Mouse (Mus musculus) hindbrain, embryonic 16.5 days (tissue): ENCODE measurements at regions not wholly inside any gene's neighbourhood (a gene's known extent, or its start where the extent isn't known, plus 50 kb on each side); places are given as distances from the start of the nearest gene placed in this dataset.

ENCODE experiments used
- ATAC-seq: fragments of 200-750 bp; cut with Nextera tagmentation; 2 replicates; pipeline ENCODE4 v1.8.0; 2017; ENCODE audit warnings: moderate TSS enrichment, moderate library complexity
- H3K27ac ChIP-seq: fragments of 300-500 bp; sonication (generic); 2 replicates; pipeline ENCODE4 v1.5.1; 2014; ENCODE audit warnings: low read depth, mild to moderate bottlenecking, control low read depth, low read length, moderate library complexity
- H3K27me3 ChIP-seq: fragments of 300-500 bp; sonication (generic); replicated peaks from 2 replicates; pipeline ENCODE4 v1.6.1; 2014; ENCODE audit warnings: low read length; ENCODE audit not compliant: control insufficient read depth, insufficient read depth
- H3K36me3 ChIP-seq: fragments of 300-500 bp; sonication (generic); 2 replicates; pipeline ENCODE4 v1.6.1; 2014; ENCODE audit warnings: mild to moderate bottlenecking, low read length, moderate library complexity, mixed read lengths; ENCODE audit not compliant: control insufficient read depth, insufficient read depth
- H3K4me1 ChIP-seq: fragments of 300-500 bp; sonication (generic); 2 replicates; pipeline ENCODE4 v1.6.1; 2014; ENCODE audit warnings: low read depth, low read length; ENCODE audit not compliant: control insufficient read depth, insufficient read depth
- H3K4me2 ChIP-seq: fragments of 300-500 bp; sonication (generic); 2 replicates; pipeline ENCODE4 v1.6.1; 2014; ENCODE audit warnings: mild to moderate bottlenecking, low read length, control low read depth, moderate library complexity
- H3K4me3 ChIP-seq: fragments of 300-500 bp; sonication (generic); 2 replicates; pipeline ENCODE4 v1.5.1; 2014; ENCODE audit warnings: mild to moderate bottlenecking, low read length, control low read depth, moderate library complexity
- H3K9ac ChIP-seq: fragments of 300-500 bp; sonication (generic); 2 replicates; pipeline ENCODE4 v1.6.1; 2014; ENCODE audit warnings: low read depth, mild to moderate bottlenecking, control low read depth, low read length, moderate library complexity
- H3K9me3 ChIP-seq: fragments of 300-500 bp; sonication (generic); 2 replicates; pipeline ENCODE4 v1.6.1; 2014; ENCODE audit warnings: mild to moderate bottlenecking, low read length, moderate library complexity; ENCODE audit not compliant: control insufficient read depth
- WGBS: fragments of 180-500 bp; shearing (Covaris S2); extraction: QIAGEN DNeasy Blood & Tissue Kit; methylation state at CpG from one replicate; pipeline ENCODE4 v1.1.7; 2014; 5-methylcytosine and 5-hydroxymethylcytosine counted together

DNA sequence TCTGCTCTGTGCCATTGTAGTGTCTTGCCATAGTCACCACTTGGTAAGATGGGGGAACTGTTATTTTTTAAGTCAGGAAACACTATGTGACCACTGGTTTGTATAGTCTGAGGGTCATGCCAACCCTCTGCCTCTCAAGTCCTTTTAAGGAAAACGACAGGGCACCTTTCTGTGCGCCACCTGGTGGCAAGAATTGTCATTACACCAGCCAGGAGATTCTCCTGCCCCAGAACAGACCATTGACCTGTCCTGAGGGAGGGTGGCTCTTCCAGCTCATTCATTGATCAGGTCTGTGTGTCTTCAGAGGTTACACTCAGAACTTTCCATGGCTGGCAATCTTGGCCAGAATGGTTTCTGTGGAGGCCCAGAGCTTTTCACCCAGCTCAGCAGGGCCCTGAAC, 166.9 kb downstream of the Bmp7 start:
- H3K36me3 ChIP-seq, result no peaks in the 10 kb centered on the region
- no peak overlapping the region for H3K27ac ChIP-seq
- peaks cover 3% of the 10 kb centered on the region; the same call in 1 of the 2 replicates for H3K27me3 ChIP-seq
- H3K4me2 ChIP-seq, result no peak overlapping the region
- no peak for ATAC-seq
- 0% methylated on average over 2 of the region's 2 CpGs for WGBS
- H3K9me3 ChIP-seq, result no peaks in the 10 kb centered on the region
- no peaks in the 10 kb centered on the region for H3K4me1 ChIP-seq
- H3K4me3 ChIP-seq, result no peak overlapping the region
- no peak overlapping the region for H3K9ac ChIP-seq

DNA sequence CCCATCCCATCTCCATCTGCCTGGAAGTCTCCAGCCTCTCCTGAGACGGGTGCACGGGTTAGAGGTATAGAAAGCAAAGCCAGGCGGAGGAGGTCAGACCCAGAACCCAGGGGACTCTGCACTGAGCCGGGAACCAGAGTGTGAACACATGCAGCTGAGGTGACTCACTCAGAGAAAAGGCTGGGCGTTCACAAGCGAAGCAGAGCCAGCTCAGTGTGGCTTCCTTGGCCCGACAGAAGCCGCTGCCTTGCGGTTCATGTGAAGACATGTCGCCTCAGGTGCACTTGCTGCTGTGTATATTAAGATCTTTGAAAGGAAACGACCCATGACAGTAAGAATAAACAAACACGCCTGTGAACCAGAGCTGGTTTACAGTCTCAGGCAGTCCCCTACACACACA, 163.6 kb downstream of the Bmp7 start:
- WGBS, result 61% methylated on average over 12 of the region's 12 CpGs
- H3K4me3 ChIP-seq, result no peak overlapping the region
- no peaks in the 10 kb centered on the region for H3K36me3 ChIP-seq
- H3K9ac ChIP-seq, result no peak overlapping the region
- no peak for ATAC-seq
- peaks cover 3% of the 10 kb centered on the region; the same call in 1 of the 2 replicates for H3K27me3 ChIP-seq
- H3K4me1 ChIP-seq, result no peaks in the 10 kb centered on the region
- no peak overlapping the region for H3K4me2 ChIP-seq
- no peaks in the 10 kb centered on the region for H3K9me3 ChIP-seq
- H3K27ac ChIP-seq, result no peak overlapping the region

DNA sequence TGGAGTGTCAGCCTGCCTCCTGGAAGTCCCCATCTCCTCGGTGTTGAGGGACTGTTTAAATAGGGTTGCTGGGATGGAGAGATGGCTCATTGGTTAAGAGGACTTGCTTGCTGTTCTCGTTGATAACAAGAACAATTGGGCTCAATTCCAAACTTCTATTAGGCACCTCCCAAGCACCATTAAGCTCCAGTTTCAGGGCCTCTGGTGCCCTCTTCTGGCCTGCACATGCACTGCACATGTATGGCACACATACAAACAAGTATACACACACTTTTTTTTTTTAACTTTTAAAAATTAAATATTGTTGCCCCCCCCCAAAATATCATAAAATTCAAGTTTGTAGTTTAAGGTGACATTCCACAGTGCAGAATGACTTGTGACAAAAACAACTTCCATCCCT, 162.3 kb downstream of the Bmp7 start:
- Histone ChIP-seq H3K36me3 (no peaks in the 10 kb centered on the region), H3K4me2 (no peak overlapping the region), H3K9ac (no peak overlapping the region), H3K9me3 (no peaks in the 10 kb centered on the region), H3K27me3 (no peaks in the 10 kb centered on the region; the same call in 1 of the 2 replicates), H3K27ac (no peak overlapping the region), H3K4me1 (no peaks in the 10 kb centered on the region), H3K4me3 (no peak overlapping the region)
- ATAC-seq, result no peak
- 72% methylated on average over 2 of the region's 2 CpGs for WGBS

DNA sequence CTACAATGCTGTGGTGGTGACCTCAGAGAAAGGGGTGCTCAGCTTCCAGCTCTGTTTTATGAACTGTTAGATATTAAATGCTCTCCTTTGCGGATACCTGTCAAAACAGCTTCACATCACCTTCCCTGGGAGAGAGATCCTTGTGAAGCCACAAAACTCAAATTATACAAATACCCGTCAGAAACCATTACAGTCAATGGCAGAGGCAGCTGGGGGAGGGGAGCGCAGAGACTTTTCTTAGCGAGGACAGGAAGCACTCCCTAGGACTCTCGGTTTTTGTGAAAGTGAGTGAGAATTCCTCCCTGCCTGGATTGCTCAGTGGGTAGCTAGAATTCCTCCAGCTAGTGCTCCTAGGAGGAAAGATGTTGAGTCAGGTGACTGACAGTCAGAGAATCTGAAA, 161.0 kb downstream of the Bmp7 start:
- 24% methylated on average over 5 of the region's 5 CpGs for WGBS
- no peaks in the 10 kb centered on the region for H3K9me3 ChIP-seq
- H3K27me3 ChIP-seq, result no peaks in the 10 kb centered on the region
- ATAC-seq, result no peak
- no peak overlapping the region for H3K9ac ChIP-seq
- no peaks in the 10 kb centered on the region for H3K36me3 ChIP-seq
- H3K4me3 ChIP-seq, result no peak overlapping the region
- no peak overlapping the region for H3K4me2 ChIP-seq
- no peaks in the 10 kb centered on the region for H3K4me1 ChIP-seq
- no peak overlapping the region for H3K27ac ChIP-seq

DNA sequence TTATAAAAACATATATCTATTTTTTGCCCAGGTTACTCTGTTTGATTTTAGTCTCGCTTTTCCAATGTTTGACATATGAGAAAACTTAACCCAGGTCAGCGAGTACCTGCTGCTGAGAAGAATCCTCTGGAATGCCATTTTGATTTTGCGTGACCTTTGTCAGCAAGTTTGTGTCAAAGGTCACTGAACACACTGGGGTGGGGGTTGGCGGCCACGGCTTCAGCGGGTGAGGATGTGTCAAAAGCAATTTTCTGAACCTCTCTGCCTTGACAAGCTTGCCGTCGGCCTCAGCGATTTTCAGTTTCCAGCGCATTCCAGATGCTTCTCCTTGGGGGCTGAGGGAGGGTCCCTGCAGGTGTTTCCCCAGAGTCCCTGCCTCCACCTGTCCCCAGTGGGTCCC, 157.4 kb downstream of the Bmp7 start:
- no peak for ATAC-seq
- H3K27ac ChIP-seq, result no peak overlapping the region
- no peaks in the 10 kb centered on the region for H3K36me3 ChIP-seq
- H3K4me2 ChIP-seq, result no peak overlapping the region
- H3K9me3 ChIP-seq, result no peaks in the 10 kb centered on the region
- H3K4me3 ChIP-seq, result no peak overlapping the region
- WGBS, result 61% methylated on average over 10 of the region's 10 CpGs
- peaks cover 10% of the 10 kb centered on the region for H3K27me3 ChIP-seq
- no peak overlapping the region for H3K9ac ChIP-seq
- no peaks in the 10 kb centered on the region; the same call in 1 of the 2 replicates for H3K4me1 ChIP-seq

DNA sequence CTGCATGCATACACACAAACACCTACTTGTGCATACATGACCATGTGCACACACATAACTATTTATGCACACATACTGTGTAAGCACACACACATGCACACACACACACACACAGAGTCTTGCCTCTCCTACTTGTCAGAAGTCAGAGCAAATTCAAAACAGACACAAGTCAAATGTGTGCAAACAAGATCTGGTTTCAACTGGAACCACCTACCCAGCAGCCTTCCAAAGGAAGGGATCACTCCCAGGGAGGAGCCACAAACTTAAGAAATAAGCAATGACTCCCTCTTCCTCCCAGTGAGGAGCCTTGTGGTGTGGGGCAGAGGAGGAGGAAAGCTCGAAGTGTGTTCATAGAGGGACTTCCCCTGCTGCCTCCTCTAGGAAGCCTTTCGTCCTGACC, 153.8 kb downstream of the Bmp7 start:
- no peak overlapping the region for H3K9ac ChIP-seq
- peaks cover 26% of the 10 kb centered on the region for H3K27me3 ChIP-seq
- H3K9me3 ChIP-seq, result no peaks in the 10 kb centered on the region
- H3K27ac ChIP-seq, result no peak overlapping the region
- no peak for ATAC-seq
- H3K4me3 ChIP-seq, result no peak overlapping the region
- H3K36me3 ChIP-seq, result no peaks in the 10 kb centered on the region
- peaks cover 2% of the 10 kb centered on the region for H3K4me1 ChIP-seq
- no peak overlapping the region for H3K4me2 ChIP-seq
- WGBS, result 59% methylated on average over 2 of the region's 2 CpGs

DNA sequence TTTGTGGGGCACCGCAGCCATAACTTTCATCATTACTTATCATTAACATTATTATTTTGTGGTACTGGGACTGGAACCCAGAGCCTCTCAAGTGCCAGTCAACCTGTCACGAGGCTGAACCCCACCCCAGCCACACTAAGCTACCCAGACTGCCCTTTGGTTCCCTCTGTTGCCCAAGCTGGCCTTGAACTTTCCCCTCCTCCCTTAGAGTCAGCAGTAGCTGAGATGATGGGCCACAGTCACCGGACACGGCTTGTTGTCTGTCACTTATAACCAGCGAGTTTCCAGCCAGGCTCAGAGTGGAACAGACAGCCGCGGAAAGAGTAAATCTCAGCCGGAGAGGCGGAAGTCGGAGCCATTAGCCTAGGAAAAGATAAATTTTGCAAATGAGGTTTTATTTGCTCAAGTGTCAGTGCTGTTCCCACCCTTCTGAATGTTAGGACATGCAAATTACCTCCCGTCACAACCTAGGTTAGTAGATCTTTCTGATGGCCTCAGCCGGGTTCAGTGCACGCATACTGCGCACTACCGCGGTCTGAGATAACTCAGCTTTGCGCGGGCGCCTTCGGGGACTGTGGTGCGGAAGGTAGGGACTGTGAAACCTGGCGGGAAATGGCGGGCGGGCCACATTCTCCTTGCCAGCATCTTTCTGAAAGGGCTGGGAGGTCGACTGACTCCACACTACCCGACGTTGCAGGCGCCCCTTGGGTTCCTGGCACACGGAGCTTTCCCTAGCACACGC, 152.7 kb downstream of the Bmp7 start:
- Histone ChIP-seq H3K4me1 (peaks cover 2% of the 10 kb centered on the region), H3K9me3 (no peaks in the 10 kb centered on the region), H3K27ac (no peak overlapping the region), H3K36me3 (no peaks in the 10 kb centered on the region), H3K27me3 (peaks cover 26% of the 10 kb centered on the region), H3K9ac (no peak overlapping the region; the same call in 1 of the 2 replicates), H3K4me3 (peak overlapping the region; percentile 23), H3K4me2 (peak overlapping the region; percentile 43)
- ATAC-seq, result no peak
- 35% methylated on average over 30 of the region's 30 CpGs for WGBS

DNA sequence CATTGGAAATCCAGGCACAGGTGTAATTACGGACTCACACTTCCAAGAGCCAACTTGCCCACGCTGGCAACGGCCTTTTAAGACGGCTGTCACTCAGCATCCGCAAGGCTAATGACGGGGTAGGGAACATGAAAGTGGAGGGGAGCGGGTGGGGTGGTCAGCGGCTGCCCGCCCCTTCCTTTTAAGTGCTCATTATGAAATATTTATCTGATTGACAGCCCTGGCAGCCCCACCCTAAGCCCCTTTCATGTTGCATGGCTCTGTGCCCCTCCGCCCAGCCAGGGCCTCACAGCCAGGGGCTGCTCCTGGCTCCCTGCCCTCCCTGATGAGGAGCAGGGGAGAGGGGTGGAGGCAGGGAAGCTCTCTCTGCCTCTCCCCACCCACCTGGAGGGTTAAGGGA, 150.9 kb downstream of the Bmp7 start:
- ATAC-seq, result no peak; the same call in 1 of the 2 replicates
- Histone ChIP-seq H3K4me2 (no peak overlapping the region), H3K36me3 (no peaks in the 10 kb centered on the region), H3K27me3 (peaks cover 26% of the 10 kb centered on the region), H3K9me3 (no peaks in the 10 kb centered on the region), H3K4me3 (no peak overlapping the region), H3K4me1 (peaks cover 5% of the 10 kb centered on the region), H3K27ac (no peak overlapping the region), H3K9ac (no peak overlapping the region)
- 15% methylated on average over 10 of the region's 10 CpGs for WGBS

DNA sequence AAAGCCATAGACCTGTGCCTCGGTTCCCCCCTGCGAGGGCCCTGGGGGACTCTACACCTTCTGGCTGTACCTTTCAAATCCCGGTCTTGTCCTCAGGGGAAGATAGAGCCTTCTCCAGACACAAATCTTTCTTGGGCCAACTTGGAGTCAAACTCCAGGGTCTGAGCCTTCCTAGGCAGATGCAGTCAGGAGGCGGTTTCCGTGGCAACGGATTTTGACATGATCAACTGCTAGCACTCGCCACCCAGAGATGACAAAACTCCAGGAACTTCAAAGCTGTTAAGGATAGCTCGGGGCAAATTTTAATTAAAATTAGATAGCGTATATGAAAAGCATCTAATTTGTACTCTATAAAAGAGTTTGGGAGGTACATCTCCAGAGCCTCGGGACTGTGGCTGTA, 147.6 kb downstream of the Bmp7 start:
- no peak overlapping the region for H3K9ac ChIP-seq
- ATAC-seq, result 0 out of 2 replicates have a peak, but pooled peaks have one; percentile 21
- peaks cover 5% of the 10 kb centered on the region for H3K4me1 ChIP-seq
- 53% methylated on average over 10 of the region's 10 CpGs for WGBS
- H3K27me3 ChIP-seq, result peaks cover 17% of the 10 kb centered on the region
- H3K4me3 ChIP-seq, result no peak overlapping the region
- H3K9me3 ChIP-seq, result no peaks in the 10 kb centered on the region
- no peak overlapping the region for H3K4me2 ChIP-seq
- no peak overlapping the region for H3K27ac ChIP-seq
- no peaks in the 10 kb centered on the region for H3K36me3 ChIP-seq
